Comparison of ENCODE assay signal across 8 mouse cellular contexts in the genomic region with DNA sequence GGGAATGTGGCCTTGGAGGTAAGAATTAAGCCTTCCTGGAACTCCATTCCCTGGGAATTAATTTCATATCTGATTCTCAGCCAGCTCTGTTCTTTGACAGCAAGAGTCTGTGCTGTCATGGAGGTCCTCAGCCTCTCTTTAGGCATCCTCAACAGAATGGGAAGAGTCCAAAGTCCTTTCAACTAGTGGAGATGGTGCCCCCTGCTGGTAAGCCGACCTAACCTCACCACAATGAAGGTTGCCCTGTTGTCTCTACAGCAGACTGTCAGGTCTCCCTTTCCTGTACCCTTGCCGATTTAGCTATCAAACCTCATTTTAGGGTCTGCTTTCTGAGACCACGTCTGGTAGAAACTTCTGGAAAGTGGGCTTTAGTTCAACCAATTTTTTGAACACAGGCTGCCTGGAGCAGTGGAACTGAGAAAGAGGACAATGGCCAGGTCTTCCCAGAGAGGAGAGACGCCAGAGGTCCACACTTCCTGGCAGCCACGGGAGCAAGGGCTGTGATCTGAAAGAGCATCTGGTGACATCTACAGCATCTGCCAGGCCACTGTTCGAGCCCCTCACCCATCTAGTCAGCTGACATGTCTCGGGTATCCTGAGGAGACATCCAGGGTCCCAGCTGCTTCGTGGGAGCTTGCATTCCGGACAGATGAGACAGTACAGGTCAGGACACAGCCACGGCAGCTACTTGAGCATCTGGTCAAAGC. TPM values are rescaled to one million over a fixed set of nuclear protein-coding genes. Genes with fewer than 3 reads are reported as not detected.
DNase-seq lines count a peak whose midpoint lies in the region; ATAC-seq lines count a peak whose summit lies in the region.

No protein-coding gene starts in this region.

- ATAC-seq in inflammation-experienced regulatory T-cells, adult 6 months, result peak; percentile 68
- ATAC-seq in megakaryocyte, adult 5-6 weeks (ENCODE audit: poor library complexity, severe bottlenecking), result peak; percentile 96

- peak; percentile 77 for DNase-seq in ZHBTc4 (ENCODE audit: low read depth, low spot score)
- peak; percentile 85 for DNase-seq in cerebellum, adult 9-10 months
- DNase-seq in gastrocnemius, adult 8-10 months (ENCODE audit: low spot score in 2 of 2), result peak; percentile 64 to 71
- peak; percentile 33 to 64 for DNase-seq in left cerebral cortex, adult 8-10 months (ENCODE audit: low spot score in 2 of 2)
- peak; percentile 77 for DNase-seq in skeletal muscle tissue, adult 2 months (ENCODE audit: low read depth, low spot score)
- DNase-seq in urinary bladder, postnatal 4 days (ENCODE audit: low spot score in 2 of 2), result peak; percentile 70 to 87

RNA-seq across cellular contexts. Expression of a gene that starts 11.0 kb away (rescaled TPM):
- total RNA-seq in gastrocnemius, adult 8-10 months (2022), result 1 to 10 TPM; 2.9 to 3.7 (median 3.3) TPM
- polyA plus RNA-seq in inflammation-experienced regulatory T-cells, adult 6 months (2017; shearing (Covaris generic)), result 1 to 10 TPM; 3.3 to 4.8 (median 3.3) TPM
- 10 to 100 TPM; 12.5 to 15.3 (median 13.9) TPM for total RNA-seq in left cerebral cortex, adult 8-10 months (2022)
- 1.8 and 2.5 TPM in 2 replicates for total RNA-seq in megakaryocyte, adult 5-6 weeks (2015)
- total RNA-seq in megakaryocyte, adult 5-6 weeks (2017), result 2.4 and 2.9 TPM in 2 replicates

RNA-seq across cellular contexts. Expression of a gene that starts 24.3 kb away (rescaled TPM):
- total RNA-seq in gastrocnemius, adult 8-10 months (2022), result 10 to 100 TPM in 1 of 4 experiments, 1 to 10 TPM in 3; 7.0 to 15.0 (median 8.8) TPM
- polyA plus RNA-seq in inflammation-experienced regulatory T-cells, adult 6 months (2017; shearing (Covaris generic)), result 1 to 10 TPM in 2 of 3 experiments, under 1 TPM in 1; 0.69 to 1.6 (median 1.2) TPM
- 10 to 100 TPM; 18.4 to 36.8 (median 25.1) TPM for total RNA-seq in left cerebral cortex, adult 8-10 months (2022)
- total RNA-seq in megakaryocyte, adult 5-6 weeks (2015), result 1.9 and 3.0 TPM in 2 replicates
- total RNA-seq in megakaryocyte, adult 5-6 weeks (2017), result 1.9 and 2.0 TPM in 2 replicates

RNA-seq across cellular contexts. Expression of a gene that starts 56.9 kb away (rescaled TPM):
- total RNA-seq in gastrocnemius, adult 8-10 months (2022), result 10 to 100 TPM; 12.8 to 16.7 (median 15.5) TPM
- polyA plus RNA-seq in inflammation-experienced regulatory T-cells, adult 6 months (2017; shearing (Covaris generic)), result 1 to 10 TPM; 2.3 to 4.3 (median 3.0) TPM
- total RNA-seq in left cerebral cortex, adult 8-10 months (2022), result 10 to 100 TPM; 35.5 to 40.9 (median 39.1) TPM
- total RNA-seq in megakaryocyte, adult 5-6 weeks (2015), result 3.7 and 4.1 TPM in 2 replicates
- total RNA-seq in megakaryocyte, adult 5-6 weeks (2017), result 5.9 and 11.7 TPM in 2 replicates

Comparison
In these comparisons a context has a peak if more than half of its experiments do, and no peak if none do; other contexts are left out.
1. Peak in every context shown above with its lines: DNase-seq and ATAC-seq.